ENCODE assay signal across 22 mouse cellular contexts in genomic region chr16:76830371-76830770, GRCm38 (mm10).
DNase-seq lines count a peak whose midpoint lies in the region; ATAC-seq lines count a peak whose summit lies in the region.
"Had no signal": no experiment of that assay in that cellular context is flagged by ENCODE, and none has a peak within 500 bp of the region (broad histone marks: within the 10 kb centered on the region; RNA-seq: fewer than 3 reads in every experiment).

No protein-coding gene starts in this region.

- no peaks in the 10 kb centered on the region for H3K9me3 ChIP-seq in embryonic facial prominence, embryonic 14.5 days (ENCODE audit: control insufficient read depth, low read length)
- peaks cover 5% of the 10 kb centered on the region; the same call in 1 of the 2 replicates for H3K9me3 ChIP-seq in embryonic facial prominence, embryonic 10.5 days
- 0 out of 2 replicates have a peak, but pooled peaks cover 6% of the 10 kb centered on the region for H3K9me3 ChIP-seq in kidney, embryonic 15.5 days (replicated peaks)
- no peaks in the 10 kb centered on the region for H3K9me3 ChIP-seq in lung, embryonic 15.5 days
- no peaks in the 10 kb centered on the region for H3K9me3 ChIP-seq in stomach, embryonic 15.5 days
- H3K9me3 ChIP-seq: neural tube, embryonic 12.5 days had no signal

- DNase-seq in embryonic facial prominence, embryonic 14.5 days (ENCODE audit: low spot score) = no peak
- no peak for DNase-seq in embryonic facial prominence, embryonic 10.5 days (ENCODE audit: low spot score)
- no peak for DNase-seq in kidney, adult 9 months
- no peak for DNase-seq in lung, postnatal 25 days (ENCODE audit: low spot score)
- no peak for DNase-seq in spleen, postnatal 36 days (ENCODE audit: low spot score in 2 of 2)
- DNase-seq: adrenal gland, adult 8-10 months; cerebellum, adult 11 months; cerebellum, postnatal 25 days; heart, postnatal 36 days; spleen, adult 18-20 months; thymus, postnatal 25 days had no signal

- no peak overlapping the region for H3K4me3 ChIP-seq in embryonic facial prominence, embryonic 14.5 days (ENCODE audit: low read depth, low read length)
- H3K4me3 ChIP-seq in embryonic facial prominence, embryonic 10.5 days = no peak overlapping the region
- no peak overlapping the region for H3K4me3 ChIP-seq in kidney, embryonic 15.5 days (replicated peaks)
- no peak overlapping the region for H3K4me3 ChIP-seq in lung, embryonic 15.5 days
- no peak overlapping the region for H3K4me3 ChIP-seq in stomach, embryonic 15.5 days (replicated peaks)
- H3K4me3 ChIP-seq: erythroblast, embryonic 14.5 days; forebrain, embryonic 15.5 days; neural tube, embryonic 12.5 days had no signal

- ATAC-seq in embryonic facial prominence, embryonic 14.5 days (ENCODE audit: low read depth) = no peak
- peak; percentile 56; the same call in 1 of the 2 replicates for ATAC-seq in kidney, embryonic 15.5 days (replicated peaks; ENCODE audit: low FRiP score)
- peak; percentile 59; the same call in 1 of the 2 replicates for ATAC-seq in lung, embryonic 15.5 days (ENCODE audit: borderline replicate concordance, extremely low read depth, low FRiP score, low TSS enrichment)
- no peak for ATAC-seq in stomach, embryonic 15.5 days (ENCODE audit: insufficient read depth, low FRiP score, low read depth)
- ATAC-seq: forebrain, embryonic 15.5 days; hindbrain, embryonic 16.5 days; intestine, postnatal 0 days had no signal

- H3K4me1 ChIP-seq in embryonic facial prominence, embryonic 14.5 days (ENCODE audit: control insufficient read depth, insufficient read depth, low read length) = no peaks in the 10 kb centered on the region
- no peaks in the 10 kb centered on the region for H3K4me1 ChIP-seq in embryonic facial prominence, embryonic 10.5 days
- no peaks in the 10 kb centered on the region for H3K4me1 ChIP-seq in kidney, embryonic 15.5 days
- peaks cover 4% of the 10 kb centered on the region; the same call in 1 of the 2 replicates for H3K4me1 ChIP-seq in lung, embryonic 15.5 days
- H3K4me1 ChIP-seq in stomach, embryonic 15.5 days = no peaks in the 10 kb centered on the region
- H3K4me1 ChIP-seq: neural tube, embryonic 12.5 days had no signal

- no peaks in the 10 kb centered on the region for H3K36me3 ChIP-seq in embryonic facial prominence, embryonic 14.5 days (ENCODE audit: control insufficient read depth, insufficient read depth, low read length)
- no peaks in the 10 kb centered on the region for H3K36me3 ChIP-seq in embryonic facial prominence, embryonic 10.5 days (replicated peaks)
- no peaks in the 10 kb centered on the region for H3K36me3 ChIP-seq in kidney, embryonic 15.5 days
- H3K36me3 ChIP-seq in lung, embryonic 15.5 days = no peaks in the 10 kb centered on the region
- H3K36me3 ChIP-seq in stomach, embryonic 15.5 days = no peaks in the 10 kb centered on the region
- H3K36me3 ChIP-seq: forebrain, embryonic 15.5 days; neural tube, embryonic 12.5 days had no signal

- H3K27me3 ChIP-seq in embryonic facial prominence, embryonic 14.5 days (replicated peaks; ENCODE audit: control insufficient read depth, insufficient read depth, low read length) = no peaks in the 10 kb centered on the region
- H3K27me3 ChIP-seq in embryonic facial prominence, embryonic 10.5 days (replicated peaks; ENCODE audit: low read depth, poor library complexity, severe bottlenecking) = no peaks in the 10 kb centered on the region
- H3K27me3 ChIP-seq in kidney, embryonic 15.5 days = no peaks in the 10 kb centered on the region
- no peaks in the 10 kb centered on the region for H3K27me3 ChIP-seq in lung, embryonic 15.5 days
- H3K27me3 ChIP-seq in stomach, embryonic 15.5 days (replicated peaks) = no peaks in the 10 kb centered on the region
- H3K27me3 ChIP-seq: forebrain, embryonic 15.5 days; neural tube, embryonic 12.5 days had no signal

- H3K4me2 ChIP-seq in embryonic facial prominence, embryonic 14.5 days (ENCODE audit: low read depth, low read length) = no peak overlapping the region
- no peak overlapping the region for H3K4me2 ChIP-seq in kidney, embryonic 15.5 days
- H3K4me2 ChIP-seq in lung, embryonic 15.5 days = no peak overlapping the region
- H3K4me2 ChIP-seq in stomach, embryonic 15.5 days = no peak overlapping the region
- H3K4me2 ChIP-seq: forebrain, embryonic 15.5 days; liver, embryonic 11.5 days; midbrain, embryonic 11.5 days; neural tube, embryonic 12.5 days had no signal

- H3K27ac ChIP-seq in embryonic facial prominence, embryonic 14.5 days (replicated peaks; ENCODE audit: low read depth, low read length) = 0 out of 2 replicates have a peak overlapping the region, but pooled peaks have one; percentile 21
- H3K27ac ChIP-seq in embryonic facial prominence, embryonic 10.5 days (replicated peaks) = no peak overlapping the region
- peak overlapping the region; percentile 76 for H3K27ac ChIP-seq in kidney, embryonic 15.5 days
- peak overlapping the region; percentile 35; the same call in 1 of the 2 replicates for H3K27ac ChIP-seq in lung, embryonic 15.5 days
- H3K27ac ChIP-seq in stomach, embryonic 15.5 days = 0 out of 2 replicates have a peak overlapping the region, but pooled peaks have one; percentile 12
- H3K27ac ChIP-seq: forebrain, embryonic 15.5 days; macrophage; neural tube, embryonic 12.5 days had no signal

- no peak overlapping the region for H3K9ac ChIP-seq in embryonic facial prominence, embryonic 14.5 days (ENCODE audit: low read depth, low read length)
- no peak overlapping the region for H3K9ac ChIP-seq in kidney, embryonic 15.5 days
- no peak overlapping the region for H3K9ac ChIP-seq in lung, embryonic 15.5 days
- H3K9ac ChIP-seq in stomach, embryonic 15.5 days = no peak overlapping the region
- H3K9ac ChIP-seq: forebrain, embryonic 15.5 days; neural tube, embryonic 12.5 days had no signal

- WGBS in embryonic facial prominence, embryonic 14.5 days = 30% methylated on average over 3 of the region's 3 CpGs
- WGBS in embryonic facial prominence, embryonic 10.5 days = 45% methylated on average over 3 of the region's 3 CpGs
- 28% methylated on average over 3 of the region's 3 CpGs for WGBS in kidney, embryonic 15.5 days
- 20% methylated on average over 3 of the region's 3 CpGs for WGBS in lung, embryonic 15.5 days
- WGBS in stomach, embryonic 15.5 days = 26% methylated on average over 3 of the region's 3 CpGs

Comparison
In these comparisons a context has a peak if more than half of its experiments do, and no peak if none do; other contexts are left out.
1. ATAC-seq: peak in kidney, embryonic 15.5 days (single experiment) and lung, embryonic 15.5 days (single experiment); none in embryonic facial prominence, embryonic 14.5 days (single experiment) and stomach, embryonic 15.5 days (single experiment).